Mouse (Mus musculus) CH12.LX (cell line): ENCODE measurements at regions not wholly inside any gene's neighbourhood (a gene's known extent, or its start where the extent isn't known, plus 50 kb on each side); places are given as distances from the start of the nearest gene placed in this dataset.

ENCODE experiments used
- DNase-seq: peaks from one replicate; pipeline ENCODE4 v3.0.0-alpha.2; 2013; ENCODE audit errors: extremely low read depth
- H3K27ac ChIP-seq: 2 replicates; pipeline ENCODE4 v1.5.1; 2012; ENCODE audit warnings: low read depth, mild to moderate bottlenecking, control low read depth, moderate library complexity; ENCODE audit not compliant: insufficient read depth
- H3K27me3 ChIP-seq: replicated peaks from 2 replicates; pipeline ENCODE3; 2012; ENCODE audit warnings: inconsistent platforms
- H3K36me3 ChIP-seq, 2 experiments: replicated peaks in 1 of 2; 2 replicates each; pipeline versions ENCODE3 to v1.6.1; 2012; ENCODE audit warnings: inconsistent platforms in 1 of 2, low read length in 1 of 2, mild to moderate bottlenecking in 1 of 2, mixed read lengths in 1 of 2, moderate library complexity in 1 of 2; ENCODE audit not compliant: control insufficient read depth in 1 of 2, insufficient read depth in 1 of 2
- H3K4me1 ChIP-seq, 2 experiments: 2 replicates each; pipeline ENCODE4 v1.6.1; 2012; ENCODE audit warnings: inconsistent platforms in 1 of 2, moderate library complexity in 1 of 2; ENCODE audit not compliant: insufficient read depth in 2 of 2, control insufficient read depth in 1 of 2
- H3K4me2 ChIP-seq: 2 replicates; pipeline ENCODE4 v1.6.1; 2012; ENCODE audit warnings: low read depth, mild to moderate bottlenecking, control low read depth; ENCODE audit not compliant: poor library complexity, insufficient read depth, severe bottlenecking
- H3K4me3 ChIP-seq, 3 experiments: fragments of 150-350 bp in 1 of 3; sonication (generic) in 1 of 3; replicated peaks in 1 of 3; 2 replicates each; pipeline versions ENCODE3 to v1.5.1; 2011 to 2012; ENCODE audit warnings: low read depth in 2 of 3, low read length in 2 of 3, mild to moderate bottlenecking in 2 of 3, moderate library complexity in 2 of 3, control low read depth in 1 of 3, improper control_type of control experiment in 1 of 3, inconsistent platforms in 1 of 3, mixed read lengths in 1 of 3; ENCODE audit not compliant: poor library complexity in 1 of 3
- H3K79me2 ChIP-seq: replicated peaks from 2 replicates; pipeline ENCODE4 v1.6.1; 2012; ENCODE audit warnings: mild to moderate bottlenecking, moderate library complexity; ENCODE audit not compliant: control insufficient read depth, poor library complexity, insufficient read depth, severe bottlenecking; ENCODE audit errors: extremely low read depth
- H3K9ac ChIP-seq: 2 replicates; pipeline ENCODE4 v1.6.1; 2012; ENCODE audit warnings: low read depth, mild to moderate bottlenecking, control low read depth, moderate library complexity; ENCODE audit not compliant: insufficient read depth
- H3K9me3 ChIP-seq: replicated peaks from 2 replicates; pipeline ENCODE3; 2012; ENCODE audit warnings: low read length, inconsistent platforms, mixed read lengths
- CHD1 ChIP-seq: IDR thresholded peaks from 2 replicates; pipeline ENCODE4 v1.6.1; 2012; ENCODE audit warnings: low read depth, low read length, improper control_type of control experiment, inconsistent platforms
- CHD2 ChIP-seq: IDR thresholded peaks from 2 replicates; pipeline ENCODE4 v1.6.1; 2011; ENCODE audit warnings: low read length, improper control_type of control experiment
- CTCF ChIP-seq, 2 experiments: IDR thresholded peaks in 1 of 2; conservative IDR thresholded peaks in 1 of 2; 2 replicates each; pipeline ENCODE4 v1.5.1; 2011 to 2012; ENCODE audit warnings: low read depth in 2 of 2, low read length in 2 of 2, improper control_type of control experiment in 1 of 2, inconsistent platforms in 1 of 2, mild to moderate bottlenecking in 1 of 2, moderate library complexity in 1 of 2
- E2F4 ChIP-seq: IDR thresholded peaks from 2 replicates; pipeline ENCODE4 v1.6.1; 2011; ENCODE audit warnings: low read depth, low read length, improper control_type of control experiment; ENCODE audit not compliant: insufficient replicate concordance
- ELF1 ChIP-seq: IDR thresholded peaks from 2 replicates; pipeline ENCODE4 v1.6.1; 2014; ENCODE audit warnings: low read depth, mild to moderate bottlenecking, inconsistent platforms, low read length, improper control_type of control experiment
- EP300 ChIP-seq: IDR thresholded peaks from 2 replicates; pipeline ENCODE4 v1.6.1; 2011; ENCODE audit warnings: low read length, improper control_type of control experiment
- GABPA ChIP-seq: IDR thresholded peaks from 2 replicates; pipeline ENCODE4 v1.6.1; 2012; ENCODE audit warnings: low read depth, low read length, improper control_type of control experiment, inconsistent platforms; ENCODE audit not compliant: insufficient replicate concordance
- HCFC1 ChIP-seq: IDR thresholded peaks from 2 replicates; pipeline ENCODE4 v1.6.1; 2012; ENCODE audit warnings: low read depth, mild to moderate bottlenecking, inconsistent platforms, low read length, improper control_type of control experiment
- IRF4 ChIP-seq: IDR thresholded peaks from 2 replicates; pipeline ENCODE4 v1.6.1; 2014; ENCODE audit warnings: low read depth, mild to moderate bottlenecking, inconsistent platforms, low read length, improper control_type of control experiment
- JUN ChIP-seq: IDR thresholded peaks from 2 replicates; pipeline ENCODE4 v1.6.1; 2011; ENCODE audit warnings: low read depth, mild to moderate bottlenecking, low read length, improper control_type of control experiment, moderate library complexity; ENCODE audit not compliant: insufficient read depth
- JUND ChIP-seq: conservative IDR thresholded peaks from 2 replicates; pipeline ENCODE4 v1.6.1; 2011; ENCODE audit warnings: low read depth, low read length, improper control_type of control experiment
- MXI1 ChIP-seq: IDR thresholded peaks from 2 replicates; pipeline ENCODE4 v1.6.1; 2011; ENCODE audit warnings: mild to moderate bottlenecking, low read depth, low read length, improper control_type of control experiment
- MYC ChIP-seq: IDR thresholded peaks from 2 replicates; pipeline ENCODE4 v1.6.1; 2011; ENCODE audit warnings: low read depth, mild to moderate bottlenecking, improper control_type of control experiment, low read length
- NRF1 ChIP-seq: IDR thresholded peaks from 2 replicates; pipeline ENCODE4 v1.6.1; 2014; ENCODE audit warnings: low read depth, mild to moderate bottlenecking, inconsistent platforms, low read length, improper control_type of control experiment, moderate library complexity
- POLR2A ChIP-seq: IDR thresholded peaks from 2 replicates; pipeline ENCODE4 v1.6.1; 2011; ENCODE audit warnings: low read depth, mild to moderate bottlenecking, improper control_type of control experiment, low read length
- POLR2AphosphoS2 ChIP-seq: IDR thresholded peaks from 2 replicates; pipeline ENCODE4 v1.6.1; 2011; ENCODE audit warnings: low read depth, low read length, improper control_type of control experiment
- SIN3A ChIP-seq: IDR thresholded peaks from 2 replicates; pipeline ENCODE4 v1.6.1; 2012; ENCODE audit warnings: low read length, improper control_type of control experiment, inconsistent platforms
- SMC3 ChIP-seq: IDR thresholded peaks from 2 replicates; pipeline ENCODE4 v1.6.1; 2011; ENCODE audit warnings: low read depth, low read length, improper control_type of control experiment
- UBTF ChIP-seq: IDR thresholded peaks from 2 replicates; pipeline ENCODE4 v1.6.1; 2012; ENCODE audit warnings: low read depth, mild to moderate bottlenecking, inconsistent platforms, low read length, improper control_type of control experiment, moderate library complexity
- USF1 ChIP-seq: IDR thresholded peaks from 2 replicates; pipeline ENCODE4 v1.6.1; 2014; ENCODE audit warnings: low read depth, mild to moderate bottlenecking, inconsistent platforms, low read length, improper control_type of control experiment
- ZNF384 ChIP-seq: IDR thresholded peaks from 2 replicates; pipeline ENCODE4 v1.6.1; 2012; ENCODE audit warnings: low read depth, low read length, improper control_type of control experiment, inconsistent platforms
- dilution Hi-C: fragments of 300-500 bp; cut with MboI; formaldehyde crosslinking; loops from 2 replicates; pipeline ENCODE4 v1.14.3; 2020; ENCODE audit warnings: low sequenced_read_pairs; ENCODE audit not compliant: extremely low pct_unique_long_range_greater_than_20kb, extremely low pct_ligation_motif_present
- in situ Hi-C: fragments of 300-500 bp; cut with MboI; formaldehyde crosslinking; loops from 3 replicates; pipeline ENCODE4 v1.14.3; 2019; ENCODE audit warnings: low sequenced_read_pairs, low pct_ligation_motif_present, low pct_unique_long_range_greater_than_20kb, mixed read lengths

DNA sequence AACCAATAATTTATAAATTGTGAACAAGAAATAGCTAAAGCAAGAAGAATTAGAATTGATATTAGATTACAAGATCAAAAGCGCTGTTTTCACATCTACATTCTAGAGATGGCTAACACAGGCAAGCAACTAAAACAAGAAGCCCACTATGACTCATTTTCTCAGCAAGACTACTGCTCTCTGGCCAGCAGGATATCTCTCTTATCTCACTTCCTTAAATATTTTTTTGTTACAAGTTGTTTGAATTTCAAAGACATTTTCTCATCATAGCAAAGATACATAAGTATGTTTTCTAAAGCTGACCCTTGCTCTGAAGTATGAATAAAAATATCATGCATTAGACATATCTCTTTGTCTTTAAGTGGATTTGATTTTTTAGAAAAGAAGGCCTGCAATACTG is 556.2 kb downstream of the Slco4c1 start:
- TF ChIP-seq EP300 = peak; percentile 30; the same call in 1 of the 2 replicates
- no peak for TF ChIP-seq ELF1
- TF ChIP-seq SIN3A = no peak
- TF ChIP-seq MYC = no peak
- peak; percentile 31 for DNase-seq
- Histone ChIP-seq H3K9me3 (no peaks in the 10 kb centered on the region), H3K4me3 (no peak overlapping the region), H3K79me2 (no peaks in the 10 kb centered on the region), H3K27ac (no peak overlapping the region), H3K36me3 (no peaks in the 10 kb centered on the region), H3K27me3 (no peaks in the 10 kb centered on the region), H3K4me2 (no peak overlapping the region), H3K9ac (no peak overlapping the region), H3K4me1 (no peaks in the 10 kb centered on the region)
- dilution Hi-C loops (no loop called here), in situ Hi-C loops (no loop called here)

DNA sequence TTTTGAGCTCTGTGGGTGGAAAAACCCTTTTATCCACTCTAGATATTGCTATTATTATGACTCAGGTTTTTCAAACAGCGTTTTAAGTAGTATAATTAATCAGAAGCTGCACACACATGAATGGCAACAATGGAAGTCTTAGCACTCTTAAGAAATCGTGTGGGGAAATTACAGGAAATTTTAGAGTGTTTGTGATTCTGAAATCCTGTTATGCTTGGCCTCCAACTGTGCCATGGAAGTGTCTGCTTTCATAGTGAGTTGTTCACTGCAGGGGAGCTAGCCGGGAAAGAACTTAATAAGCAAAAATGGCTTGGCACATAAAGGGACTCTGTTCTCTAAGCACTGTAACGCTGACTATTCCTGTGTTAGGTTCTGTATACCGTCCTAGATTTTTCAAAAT is 570.7 kb downstream of the Slco4c1 start:
- H3K4me3 ChIP-seq = no peak overlapping the region

DNA sequence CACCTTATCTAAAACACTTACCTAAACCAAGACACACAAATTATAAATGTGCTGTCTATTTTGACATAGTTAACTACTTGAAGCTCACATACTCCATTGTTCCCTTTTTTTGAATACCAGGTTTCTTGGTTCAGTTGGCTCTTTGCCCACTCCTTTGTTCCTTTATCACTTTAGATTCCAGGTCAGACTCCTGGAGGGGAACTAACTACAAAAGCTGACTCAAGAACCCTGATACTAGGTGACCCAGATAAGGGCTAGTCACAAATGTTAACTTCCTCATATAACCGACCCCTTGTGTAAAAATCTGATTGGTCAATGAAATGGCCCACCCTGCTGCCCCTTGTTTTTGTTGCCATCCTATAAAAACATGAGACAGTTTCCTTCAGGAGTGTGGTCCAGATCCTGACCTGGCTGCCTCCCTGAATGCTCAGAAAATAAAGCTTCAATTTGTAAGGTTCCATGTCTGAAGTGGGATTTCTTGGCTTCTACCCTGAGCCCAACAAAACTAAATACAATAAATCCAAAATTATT is 593.9 kb downstream of the Slco4c1 start:
- no peak overlapping the region for H3K4me2 ChIP-seq

More for the DNA sequence above, 570.7 kb downstream of the Slco4c1 start:
- Histone ChIP-seq H3K36me3 (no peaks in the 10 kb centered on the region), H3K4me2 (no peak overlapping the region), H3K9ac (no peak overlapping the region), H3K9me3 (no peaks in the 10 kb centered on the region), H3K27me3 (no peaks in the 10 kb centered on the region), H3K4me1 (no peaks in the 10 kb centered on the region), H3K79me2 (no peaks in the 10 kb centered on the region), H3K27ac (no peak overlapping the region)
- TF ChIP-seq GABPA = no peak
- no peak for TF ChIP-seq ELF1
- TF ChIP-seq ZNF384 = no peak
- no peak for TF ChIP-seq UBTF
- no peak for TF ChIP-seq JUND
- no peak for TF ChIP-seq NRF1
- TF ChIP-seq CTCF (conservative IDR thresholded peaks at IDR 0.05 in 1 of 2, IDR thresholded peaks at IDR 0.05 in 1 of 2; ENCODE audit: low read depth in 2 of 2, low read length in 2 of 2) = no peak
- TF ChIP-seq IRF4 = no peak
- TF ChIP-seq POLR2AphosphoS2 = no peak
- TF ChIP-seq CHD2 = no peak
- TF ChIP-seq E2F4 = no peak
- TF ChIP-seq JUN = no peak
- TF ChIP-seq SIN3A = no peak
- TF ChIP-seq USF1 = no peak
- TF ChIP-seq HCFC1 = no peak
- TF ChIP-seq MYC = no peak
- TF ChIP-seq EP300 = no peak
- no peak for TF ChIP-seq MXI1
- in situ Hi-C loops (no loop called here), dilution Hi-C loops (no loop called here)
- DNase-seq = no peak

More for the DNA sequence above, 593.9 kb downstream of the Slco4c1 start:
- no peak for TF ChIP-seq SMC3
- TF ChIP-seq NRF1 = no peak
- no peak for TF ChIP-seq CHD1
- TF ChIP-seq POLR2A = no peak
- no peak for TF ChIP-seq CHD2
- no peak for TF ChIP-seq GABPA
- no peak for TF ChIP-seq ZNF384
- TF ChIP-seq ELF1 = no peak
- H3K27ac ChIP-seq = no peak overlapping the region
- in situ Hi-C loops = no loop called here
- H3K4me3 ChIP-seq = no peak overlapping the region
- no peaks in the 10 kb centered on the region for H3K27me3 ChIP-seq
- no peak for DNase-seq
- H3K79me2 ChIP-seq = no peaks in the 10 kb centered on the region
- dilution Hi-C loops = no loop called here
- H3K9ac ChIP-seq = no peak overlapping the region
- H3K4me1 ChIP-seq = no peaks in the 10 kb centered on the region
- H3K36me3 ChIP-seq = no peaks in the 10 kb centered on the region
- no peaks in the 10 kb centered on the region for H3K9me3 ChIP-seq
